Comparison of ENCODE assay signal across 8 mouse cellular contexts in genomic region chr3:88684236-88684979, GRCm38 (mm10). TPM values are rescaled to one million over a fixed set of nuclear protein-coding genes. Genes with fewer than 3 reads are reported as not detected.
DNase-seq lines count a peak whose midpoint lies in the region; ATAC-seq lines count a peak whose summit lies in the region.

No protein-coding gene starts in this region.

- H3K9ac ChIP-seq in forebrain, embryonic 14.5 days (ENCODE audit: low read length), result peak overlapping the region; percentile 48; the same call in 1 of the 2 replicates
- peak overlapping the region; percentile 60; the same call in 1 of the 2 replicates for H3K9ac ChIP-seq in limb, embryonic 12.5 days (replicated peaks)
- no peak overlapping the region for H3K9ac ChIP-seq in stomach, embryonic 15.5 days

- H3K4me1 ChIP-seq in megakaryocyte, embryonic 14.5 days, result peaks cover 30% of the 10 kb centered on the region
- peaks cover 14% of the 10 kb centered on the region for H3K4me1 ChIP-seq in forebrain, embryonic 14.5 days (ENCODE audit: control insufficient read depth, insufficient read depth, low read length)
- H3K4me1 ChIP-seq in limb, embryonic 12.5 days (replicated peaks), result peaks cover 8% of the 10 kb centered on the region
- peaks cover 2% of the 10 kb centered on the region; the same call in 1 of the 2 replicates for H3K4me1 ChIP-seq in stomach, embryonic 15.5 days

- ATAC-seq in megakaryocyte, adult 5-6 weeks (ENCODE audit: poor library complexity, severe bottlenecking), result no peak
- ATAC-seq in forebrain, embryonic 14.5 days, result no peak
- ATAC-seq in limb, embryonic 12.5 days (ENCODE audit: insufficient number of reproducible peaks, insufficient read depth, low FRiP score, low TSS enrichment, low read depth), result no peak
- ATAC-seq in stomach, embryonic 15.5 days (ENCODE audit: insufficient read depth, low FRiP score, low read depth), result no peak

- H3K36me3 ChIP-seq in megakaryocyte, embryonic 14.5 days (replicated peaks; ENCODE audit: low read length), result peaks cover 24% of the 10 kb centered on the region
- peaks cover 19% of the 10 kb centered on the region for H3K36me3 ChIP-seq in forebrain, embryonic 14.5 days (ENCODE audit: control insufficient read depth, insufficient read depth, low read length)
- H3K36me3 ChIP-seq in limb, embryonic 12.5 days, result peaks cover 22% of the 10 kb centered on the region
- H3K36me3 ChIP-seq in stomach, embryonic 15.5 days, result peaks cover 9% of the 10 kb centered on the region; the same call in 1 of the 2 replicates

- DNase-seq in forebrain, embryonic 14.5 days (ENCODE audit: low spot score), result no peak
- no peak for DNase-seq in urinary bladder, postnatal 4 days (ENCODE audit: low spot score in 2 of 2)
- DNase-seq in left cerebral cortex, adult 11 months (ENCODE audit: low spot score), result no peak
- no peak for DNase-seq in MN1 (ENCODE audit: low spot score)

- H3K9me3 ChIP-seq in megakaryocyte, embryonic 14.5 days, result no peaks in the 10 kb centered on the region
- H3K9me3 ChIP-seq in forebrain, embryonic 14.5 days (replicated peaks; ENCODE audit: control insufficient read depth, low read length), result no peaks in the 10 kb centered on the region; the same call in 1 of the 2 replicates
- no peaks in the 10 kb centered on the region for H3K9me3 ChIP-seq in limb, embryonic 12.5 days
- no peaks in the 10 kb centered on the region for H3K9me3 ChIP-seq in stomach, embryonic 15.5 days

- no peaks in the 10 kb centered on the region for H3K27me3 ChIP-seq in megakaryocyte, embryonic 14.5 days (replicated peaks)
- no peaks in the 10 kb centered on the region for H3K27me3 ChIP-seq in forebrain, embryonic 14.5 days (replicated peaks; ENCODE audit: control insufficient read depth, insufficient read depth, low read length)
- no peaks in the 10 kb centered on the region for H3K27me3 ChIP-seq in limb, embryonic 12.5 days
- no peaks in the 10 kb centered on the region for H3K27me3 ChIP-seq in stomach, embryonic 15.5 days (replicated peaks)

- H3K27ac ChIP-seq in forebrain, embryonic 14.5 days (ENCODE audit: low read depth, low read length), result no peak overlapping the region
- H3K27ac ChIP-seq in limb, embryonic 12.5 days, result peak overlapping the region; percentile 96
- H3K27ac ChIP-seq in stomach, embryonic 15.5 days, result peak overlapping the region; percentile 97

- WGBS in forebrain, embryonic 14.5 days, result 61% methylated on average over 7 of the region's 8 CpGs
- 66% methylated on average over 8 of the region's 8 CpGs for WGBS in limb, embryonic 12.5 days
- 51% methylated on average over 8 of the region's 8 CpGs for WGBS in stomach, embryonic 15.5 days

- peak overlapping the region; percentile 98 for H3K4me3 ChIP-seq in megakaryocyte, embryonic 14.5 days (replicated peaks)
- H3K4me3 ChIP-seq in forebrain, embryonic 14.5 days (ENCODE audit: low read depth, low read length), result peak overlapping the region; percentile 88
- H3K4me3 ChIP-seq in limb, embryonic 12.5 days (replicated peaks), result peak overlapping the region; percentile 79
- peak overlapping the region; percentile 80 for H3K4me3 ChIP-seq in stomach, embryonic 15.5 days (replicated peaks)

- peak overlapping the region; percentile 60 for H3K4me2 ChIP-seq in forebrain, embryonic 14.5 days (ENCODE audit: low read length)
- peak overlapping the region; percentile 90 for H3K4me2 ChIP-seq in limb, embryonic 12.5 days
- peak overlapping the region; percentile 52 for H3K4me2 ChIP-seq in stomach, embryonic 15.5 days

RNA-seq across cellular contexts. Expression of gene Khdc4, which starts 1.2 kb away (rescaled TPM):
- polyA plus RNA-seq in megakaryocyte, embryonic 14.5 days (2012; ENCODE audit: insufficient read depth, low replicate concordance), result 5.5 and 6.0 TPM in 2 replicates
- total RNA-seq in megakaryocyte, adult 5-6 weeks (2015), result 50.6 and 52.1 TPM in 2 replicates
- 53.4 and 56.1 TPM in 2 replicates for total RNA-seq in megakaryocyte, adult 5-6 weeks (2017)
- polyA plus RNA-seq in forebrain, embryonic 14.5 days (2014; fragmentation: Nextera tagmentation; extraction: Ambion mirVana), result 71.7 and 86.6 TPM in 2 replicates
- polyA plus RNA-seq in limb, embryonic 12.5 days (2016; fragmentation: Nextera tagmentation; extraction: Ambion mirVana), result 127 and 128 TPM in 2 replicates
- polyA plus RNA-seq in stomach, embryonic 15.5 days (2015; fragmentation: Nextera tagmentation; extraction: Ambion mirVana), result 81.0 and 86.9 TPM in 2 replicates

RNA-seq across cellular contexts. Expression of gene Rxfp4, which starts 31.5 kb away (rescaled TPM):
- polyA plus RNA-seq in megakaryocyte, embryonic 14.5 days (2012; ENCODE audit: insufficient read depth, low replicate concordance), result not detected in 2 replicates
- not detected in 2 replicates for total RNA-seq in megakaryocyte, adult 5-6 weeks (2015)
- not detected in 2 replicates for total RNA-seq in megakaryocyte, adult 5-6 weeks (2017)
- not detected in 2 replicates for polyA plus RNA-seq in forebrain, embryonic 14.5 days (2014; fragmentation: Nextera tagmentation; extraction: Ambion mirVana)
- not detected in 2 replicates for polyA plus RNA-seq in limb, embryonic 12.5 days (2016; fragmentation: Nextera tagmentation; extraction: Ambion mirVana)
- not detected in 2 replicates for polyA plus RNA-seq in stomach, embryonic 15.5 days (2015; fragmentation: Nextera tagmentation; extraction: Ambion mirVana)

RNA-seq across cellular contexts. Expression of gene Rit1, which starts 32.2 kb away (rescaled TPM):
- 30.4 and 71.5 TPM in 2 replicates for polyA plus RNA-seq in megakaryocyte, embryonic 14.5 days (2012; ENCODE audit: insufficient read depth, low replicate concordance)
- 66.1 and 68.1 TPM in 2 replicates for total RNA-seq in megakaryocyte, adult 5-6 weeks (2015)
- total RNA-seq in megakaryocyte, adult 5-6 weeks (2017), result 53.4 and 68.6 TPM in 2 replicates
- polyA plus RNA-seq in forebrain, embryonic 14.5 days (2014; fragmentation: Nextera tagmentation; extraction: Ambion mirVana), result 57.8 and 59.0 TPM in 2 replicates
- polyA plus RNA-seq in limb, embryonic 12.5 days (2016; fragmentation: Nextera tagmentation; extraction: Ambion mirVana), result 39.7 and 41.2 TPM in 2 replicates
- polyA plus RNA-seq in stomach, embryonic 15.5 days (2015; fragmentation: Nextera tagmentation; extraction: Ambion mirVana), result 52.3 and 56.4 TPM in 2 replicates

Comparison
In these comparisons a context has a peak if more than half of its experiments do, and no peak if none do; other contexts are left out.
1. RNA of gene Khdc4, which starts 1.2 kb away (polyA plus RNA-seq): 127 to 128 TPM in limb, embryonic 12.5 days, 81.0 to 86.9 TPM in stomach, embryonic 15.5 days and 71.7 to 86.6 TPM in forebrain, embryonic 14.5 days; 5.5 to 6.0 TPM in megakaryocyte, embryonic 14.5 days; every median in the first group is over 10 times any median in the second.
2. Peak in every context shown above with its lines, with median percentiles within 50 percentile points of each other: H3K4me3 ChIP-seq and H3K4me2 ChIP-seq.